Mouse (Mus musculus) heart, adult 18-20 months (tissue): ENCODE measurements around the gene Afdn. TPM values are rescaled to one million over a fixed set of nuclear protein-coding genes. Genes with fewer than 3 reads are reported as not detected.
"Not testable (repeated sequence)": the region's sequence is repeated elsewhere in the genome, so short reads cannot be mapped to it uniquely, and the experiment has no call there.

Source experiments
- DNase-seq, 2 experiments: peaks; one replicate each; pipeline ENCODE4 v3.0.0; 2021 to 2022; ENCODE audit warnings: mixed read lengths in 1 of 2
- total RNA-seq, 2 experiments: library from RNA; stranded (reverse); gene quantifications; 2 replicates each; pipeline ENCODE4 v1.2.3; 2021

Gene Afdn
- total RNA-seq, 2 experiments from 2014 or later = 49.0 to 52.5 TPM

- peak; percentile 52 to 77 for DNase-seq
Measured at GRCm38 (mm10) chr17:13874245-13874644, 113.9 kb downstream of the Afdn start.

GRCm38 (mm10) chr17:13877460-13877859, 117.1 kb downstream of the Afdn start:
- DNase-seq = no peak

GRCm38 (mm10) chr17:13879731-13880130, 119.4 kb downstream of the Afdn start:
- DNase-seq = no peak

- no peak for DNase-seq
Measured at GRCm38 (mm10) chr17:13883540-13883939, 123.2 kb downstream of the Afdn start.

GRCm38 (mm10) chr17:13889818-13890434, 129.6 kb downstream of the Afdn start:
- DNase-seq = no peak

GRCm38 (mm10) chr17:13890932-13891331, 130.6 kb downstream of the Afdn start:
- no peak for DNase-seq

- no peak for DNase-seq
Measured at GRCm38 (mm10) chr17:13898838-13899237, 138.5 kb downstream of the Afdn start.

GRCm38 (mm10) chr17:13899241-13899640, 138.9 kb downstream of the Afdn start:
- no peak for DNase-seq

- DNase-seq = no peak
Measured at GRCm38 (mm10) chr17:13903793-13904192, 143.5 kb downstream of the Afdn start.

- no peak for DNase-seq
Measured at GRCm38 (mm10) chr17:13907082-13907481, 146.7 kb downstream of the Afdn start.

GRCm38 (mm10) chr17:13907681-13908080, 147.3 kb downstream of the Afdn start:
- DNase-seq = no peak

- DNase-seq = peak in 1 of 2 experiments; percentile 43
Measured at GRCm38 (mm10) chr17:13913951-13914350, 153.6 kb downstream of the Afdn start.

- peak; percentile 66 to 90 for DNase-seq
Measured at GRCm38 (mm10) chr17:13914531-13914930, 154.2 kb downstream of the Afdn start.

GRCm38 (mm10) chr17:13920771-13921170, 160.4 kb downstream of the Afdn start:
- no peak for DNase-seq

GRCm38 (mm10) chr17:13923418-13923817, 163.1 kb downstream of the Afdn start:
- no peak for DNase-seq

- no peak for DNase-seq
Measured at GRCm38 (mm10) chr17:13924588-13924987, 164.2 kb downstream of the Afdn start.

- no peak for DNase-seq
Measured at GRCm38 (mm10) chr17:13925931-13926330, 165.6 kb downstream of the Afdn start.

GRCm38 (mm10) chr17:13930421-13930820, 170.1 kb downstream of the Afdn start:
- no peak for DNase-seq

- not testable (repeated sequence) for DNase-seq
Measured at GRCm38 (mm10) chr17:13935364-13935763, 175.0 kb downstream of the Afdn start.

GRCm38 (mm10) chr17:13937787-13938186, 177.4 kb downstream of the Afdn start:
- DNase-seq = no peak

- peak; percentile 51 to 67 for DNase-seq
Measured at GRCm38 (mm10) chr17:13938652-13939051, 178.3 kb downstream of the Afdn start.

GRCm38 (mm10) chr17:13939231-13939630, 178.9 kb downstream of the Afdn start:
- peak in 1 of 2 experiments; percentile 10 for DNase-seq

- DNase-seq = peak; percentile 33 to 42
Measured at GRCm38 (mm10) chr17:13940487-13940886, 180.1 kb downstream of the Afdn start.

GRCm38 (mm10) chr17:13948073-13948472, 187.7 kb downstream of the Afdn start, which contains the start of gene Gm7168:
Gene Gm7168 (plus strand): TSS chr17:13948373.
- DNase-seq = not testable (repeated sequence)
